Mouse (Mus musculus): Measurements from ENCODE around the gene C2cd2.

Gene C2cd2

DNA sequence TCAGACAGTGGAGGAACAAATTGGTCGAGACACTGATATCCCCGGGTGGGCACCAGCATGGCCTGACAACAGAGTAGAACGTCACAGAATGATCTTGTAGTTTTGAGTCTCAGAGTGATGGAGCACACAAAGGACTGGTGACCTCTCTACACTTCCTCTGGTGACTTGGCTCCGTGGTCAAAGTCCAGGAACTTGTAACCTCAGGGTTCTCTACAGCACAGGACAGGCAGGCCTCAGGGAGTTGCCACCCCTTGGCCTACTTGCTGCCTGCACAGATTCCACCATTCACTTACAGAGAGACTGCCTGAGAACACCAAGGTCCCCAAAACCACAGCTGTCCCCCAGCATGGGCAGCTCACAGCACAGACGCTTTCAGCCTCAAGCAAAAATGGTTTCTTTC is 147.1 kb downstream of the C2cd2 start:
- no peak for DNase-seq (ENCODE audit: low spot score in 2 of 2)

DNA sequence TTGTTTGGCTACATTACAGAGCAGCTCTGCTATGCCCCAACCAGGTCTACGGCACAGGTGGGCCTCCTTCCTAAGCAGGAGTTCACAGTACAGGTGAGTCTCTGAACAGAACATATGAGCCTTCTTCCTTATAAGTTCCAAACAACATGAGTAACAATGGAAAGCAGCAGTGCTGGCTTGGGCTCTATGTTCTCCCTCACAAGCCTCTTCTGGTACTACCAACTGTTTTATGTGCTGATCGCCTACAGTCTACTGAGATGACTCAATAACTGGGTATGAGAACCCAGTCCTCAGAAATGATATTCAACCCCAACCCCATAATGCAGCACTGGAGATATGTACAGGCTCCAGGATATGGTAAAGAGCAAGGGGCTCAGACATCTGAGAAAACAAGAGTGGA is 148.3 kb downstream of the C2cd2 start:
- DNase-seq (ENCODE audit: low spot score in 2 of 2): no peak

DNA sequence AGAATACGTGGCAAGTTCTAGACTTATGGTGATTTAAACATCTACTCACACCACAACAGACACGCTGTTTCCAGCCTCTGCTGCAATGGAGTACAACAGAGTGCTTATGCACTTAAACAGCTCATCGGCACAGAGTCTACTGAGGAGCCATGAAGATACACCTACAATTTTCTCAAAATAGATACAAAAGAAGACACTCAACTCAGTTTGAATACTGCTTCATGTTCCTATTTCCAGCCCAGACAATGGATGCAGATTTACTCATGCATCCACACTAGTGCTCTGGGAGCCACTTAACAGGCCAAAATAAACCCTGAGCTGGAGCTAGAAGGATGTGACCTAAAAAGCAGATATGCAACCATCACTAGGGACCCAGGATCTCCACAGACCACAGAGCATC is 153.5 kb downstream of the C2cd2 start:
- DNase-seq (ENCODE audit: low spot score in 2 of 2): peak; percentile 44 to 58

DNA sequence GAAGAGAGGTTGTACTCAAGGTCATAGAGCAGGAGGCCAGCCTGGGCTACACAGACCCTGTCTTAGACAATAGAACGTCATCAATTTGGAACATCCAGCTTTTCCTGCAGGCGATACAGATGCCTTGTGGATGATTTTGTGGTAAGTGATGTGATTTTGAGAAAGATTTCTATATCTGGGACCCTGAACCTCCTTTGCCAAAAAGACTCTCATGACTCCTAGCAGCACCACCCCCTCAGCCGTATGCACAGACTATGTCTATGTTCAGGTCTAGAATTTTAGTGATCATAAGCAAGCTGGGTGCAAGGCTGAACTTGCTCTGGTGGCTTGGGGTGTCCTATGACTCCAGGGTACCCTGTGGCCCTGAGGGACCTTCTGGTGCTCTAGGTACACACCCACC is 156.8 kb downstream of the C2cd2 start:
- peak in 1 of 2 experiments; percentile 21 for DNase-seq (ENCODE audit: low spot score in 2 of 2)

All from left cerebral cortex, adult 9 months (tissue).